Comparison of ENCODE assay signal across 8 mouse cellular contexts in genomic region chr2:27885456-27886147, GRCm38 (mm10). TPM values are rescaled to one million over a fixed set of nuclear protein-coding genes. Genes with fewer than 3 reads are reported as not detected.
DNase-seq lines count a peak whose midpoint lies in the region; ATAC-seq and TF ChIP-seq lines count a peak whose summit lies in the region.

No protein-coding gene starts in this region.

- peak overlapping the region; percentile 93 for H3K4me2 ChIP-seq in forebrain, embryonic 15.5 days (replicated peaks)
- peak overlapping the region; percentile 91 for H3K4me2 ChIP-seq in kidney, postnatal 0 days (ENCODE audit: low read length)
- H3K4me2 ChIP-seq in midbrain, embryonic 12.5 days (replicated peaks), result peak overlapping the region; percentile 95

- peak overlapping the region; percentile 87 for H3K27ac ChIP-seq in gastrocnemius, adult 2 months
- no peak overlapping the region for H3K27ac ChIP-seq in ES-E14 (ENCODE audit: insufficient read depth, low read depth, low read length, poor library complexity, severe bottlenecking)
- H3K27ac ChIP-seq in forebrain, embryonic 15.5 days (replicated peaks), result no peak overlapping the region
- peak overlapping the region; percentile 51; the same call in 1 of the 2 replicates for H3K27ac ChIP-seq in kidney, postnatal 0 days
- H3K27ac ChIP-seq in midbrain, embryonic 12.5 days (replicated peaks), result peak overlapping the region; percentile 72
- no peak overlapping the region for H3K27ac ChIP-seq in cerebellum, adult 2 months (ENCODE audit: insufficient read depth, low read length)

- no peak for TF ChIP-seq POLR2A in cerebellum, adult 2 months (IDR thresholded peaks at IDR 0.05; ENCODE audit: borderline replicate concordance, insufficient read depth, low read length)

- intact Hi-C loops in gastrocnemius, adult 2 months (cut with DNase I), result loop anchor here (2.0 to 10.0 kb wide), 2 partner anchors 113 to 341 kb away; no protein-coding TSS in a partner anchor

- no peaks in the 10 kb centered on the region for H3K36me3 ChIP-seq in ES-E14 (ENCODE audit: control insufficient read depth, insufficient read depth, low read length, poor library complexity, severe bottlenecking)
- H3K36me3 ChIP-seq in forebrain, embryonic 15.5 days, result no peaks in the 10 kb centered on the region
- no peaks in the 10 kb centered on the region for H3K36me3 ChIP-seq in kidney, postnatal 0 days (ENCODE audit: insufficient read depth, low read length)
- H3K36me3 ChIP-seq in midbrain, embryonic 12.5 days, result no peaks in the 10 kb centered on the region

- TF ChIP-seq CTCF in gastrocnemius, adult 2 months (IDR thresholded peaks at IDR 0.05), result no peak
- 0 out of 2 replicates have a peak, but pooled peaks have one; percentile 22 for TF ChIP-seq CTCF in kidney, postnatal 0 days (IDR thresholded peaks at IDR 0.05; ENCODE audit: low read depth)
- TF ChIP-seq CTCF in cerebellum, adult 2 months (IDR thresholded peaks at IDR 0.05; ENCODE audit: borderline replicate concordance, insufficient read depth, low read depth, low read length), result no peak

- H3K9ac ChIP-seq in ES-E14 (ENCODE audit: insufficient read depth, low read depth, low read length, poor library complexity, severe bottlenecking), result peak overlapping the region; percentile 70
- H3K9ac ChIP-seq in forebrain, embryonic 15.5 days (replicated peaks), result peak overlapping the region; percentile 46
- peak overlapping the region; percentile 69 for H3K9ac ChIP-seq in kidney, postnatal 0 days (ENCODE audit: low read depth, low read length)
- peak overlapping the region; percentile 71 for H3K9ac ChIP-seq in midbrain, embryonic 12.5 days (replicated peaks)

- H3K4me1 ChIP-seq in ES-E14 (ENCODE audit: control insufficient read depth in 2 of 2, insufficient read depth in 2 of 2, low read length in 2 of 2, poor library complexity in 1 of 2), result peaks cover 0 to 3% of the 10 kb centered on the region in 2 experiments; a peak in 2 of 4 replicates
- peaks cover 32% of the 10 kb centered on the region for H3K4me1 ChIP-seq in forebrain, embryonic 15.5 days
- peaks cover 15% of the 10 kb centered on the region; the same call in 1 of the 2 replicates for H3K4me1 ChIP-seq in kidney, postnatal 0 days (replicated peaks; ENCODE audit: insufficient read depth, low read length)
- peaks cover 38% of the 10 kb centered on the region for H3K4me1 ChIP-seq in midbrain, embryonic 12.5 days
- no peaks in the 10 kb centered on the region for H3K4me1 ChIP-seq in cerebellum, adult 2 months (ENCODE audit: control insufficient read depth, insufficient read depth, low read length)

- 4% methylated on average over 12 of the region's 12 CpGs for WGBS in forebrain, embryonic 15.5 days
- 13% methylated on average over 12 of the region's 12 CpGs for WGBS in kidney, postnatal 0 days
- WGBS in midbrain, embryonic 12.5 days, result 5% methylated on average over 12 of the region's 12 CpGs
- 41% methylated on average over 12 of the region's 12 CpGs for WGBS in cerebellum, adult 2 months

- peak; percentile 78 for ATAC-seq in forebrain, embryonic 15.5 days (replicated peaks)
- peak; percentile 65; the same call in 1 of the 2 replicates for ATAC-seq in kidney, postnatal 0 days (replicated peaks; ENCODE audit: low FRiP score, low read depth)
- peak; percentile 83 for ATAC-seq in midbrain, embryonic 12.5 days (ENCODE audit: low FRiP score, low read depth)

- H3K4me3 ChIP-seq in gastrocnemius, adult 2 months, result peak overlapping the region; percentile 93
- peak overlapping the region; percentile 75 to 88 for H3K4me3 ChIP-seq in ES-E14 (ENCODE audit: insufficient read depth in 1 of 2, low read depth in 1 of 2, low read length in 2 of 2, poor library complexity in 1 of 2, severe bottlenecking in 1 of 2)
- peak overlapping the region; percentile 49 for H3K4me3 ChIP-seq in forebrain, embryonic 15.5 days
- H3K4me3 ChIP-seq in kidney, postnatal 0 days (replicated peaks; ENCODE audit: low read depth, low read length), result peak overlapping the region; percentile 58
- peak overlapping the region; percentile 64 for H3K4me3 ChIP-seq in midbrain, embryonic 12.5 days
- H3K4me3 ChIP-seq in cerebellum, adult 2 months (replicated peaks; ENCODE audit: insufficient read depth, low read depth, low read length), result no peak overlapping the region

- H3K27me3 ChIP-seq in forebrain, embryonic 15.5 days, result peaks cover 13% of the 10 kb centered on the region; the same call in 1 of the 2 replicates
- no peaks in the 10 kb centered on the region for H3K27me3 ChIP-seq in kidney, postnatal 0 days (ENCODE audit: insufficient read depth, low read length)
- H3K27me3 ChIP-seq in midbrain, embryonic 12.5 days, result peaks cover 49% of the 10 kb centered on the region
- peaks cover 2% of the 10 kb centered on the region; the same call in 1 of the 2 replicates for H3K27me3 ChIP-seq in cerebellum, adult 2 months (ENCODE audit: control insufficient read depth, insufficient read depth, low read length)

- in situ Hi-C loops in ES-E14 (cut with MboI; ENCODE audit: low sequenced_read_pairs in 2 of 2, unreplicated experiment in 2 of 2), result no loop called here

- no peak for DNase-seq in gastrocnemius, adult 2 months
- no peak for DNase-seq in gastrocnemius, postnatal 25 days
- peak; percentile 50 for DNase-seq in ES-E14 (ENCODE audit: low read depth, low spot score)
- peak; percentile 91 for DNase-seq in kidney, postnatal 0 days (ENCODE audit: low spot score)
- no peak for DNase-seq in cerebellum, adult 2 months
- DNase-seq in cerebellum, adult 11-12 months, result no peak

- no peaks in the 10 kb centered on the region for H3K9me3 ChIP-seq in ES-E14 (ENCODE audit: control insufficient read depth, insufficient read depth, low read depth, low read length)
- no peaks in the 10 kb centered on the region for H3K9me3 ChIP-seq in forebrain, embryonic 15.5 days
- no peaks in the 10 kb centered on the region for H3K9me3 ChIP-seq in kidney, postnatal 0 days (replicated peaks; ENCODE audit: low read length)
- H3K9me3 ChIP-seq in midbrain, embryonic 12.5 days, result no peaks in the 10 kb centered on the region

TF ChIP-seq in ES-E14, 5 proteins besides CTCF, POLR2A, EP300 and RAD21:
- TF ChIP-seq ZC3H11A (IDR thresholded peaks at IDR 0.05; ENCODE audit: borderline replicate concordance, low read depth, low read length) (no peak), HCFC1 (IDR thresholded peaks at IDR 0.05; ENCODE audit: borderline replicate concordance, insufficient read depth, low read length) (no peak), MAFK (IDR thresholded peaks at IDR 0.05; ENCODE audit: insufficient read depth, low read depth, low read length) (no peak), ZNF384 (IDR thresholded peaks at IDR 0.05; ENCODE audit: low read depth, low read length) (no peak), CHD2 (IDR thresholded peaks at IDR 0.05; ENCODE audit: low read depth, low read length) (no peak)

RNA-seq across cellular contexts. Expression of gene Col5a1, which starts 0.6 kb away (rescaled TPM):
- 10 to 100 TPM; 15.9 to 20.9 TPM for total RNA-seq in gastrocnemius, adult 2 months (2021)
- 10 to 100 TPM; 52.3 to 77.1 TPM for total RNA-seq in gastrocnemius, postnatal 25 days (2021)
- 27.3 and 42.3 TPM in 2 replicates for total RNA-seq in ES-E14 (2012; rRNA removed)
- polyA plus RNA-seq in forebrain, embryonic 15.5 days (2015; fragmentation: Nextera tagmentation; extraction: Ambion mirVana), result 5.4 and 5.9 TPM in 2 replicates
- 33.2 and 36.5 TPM in 2 replicates for polyA plus RNA-seq in kidney, postnatal 0 days (2015; fragmentation: Nextera tagmentation; extraction: Ambion mirVana)
- polyA plus RNA-seq in midbrain, embryonic 12.5 days (2016; fragmentation: Nextera tagmentation; extraction: Ambion mirVana), result 25.3 and 35.8 TPM in 2 replicates
- 12.9 and 15.3 TPM in 2 replicates for polyA plus RNA-seq in cerebellum, adult 2 months (2012; rRNA removed)

Comparison
In these comparisons a context has a peak if more than half of its experiments do, and no peak if none do; other contexts are left out.
1. DNase-seq: peak in ES-E14 (single experiment) and kidney, postnatal 0 days (single experiment); none in gastrocnemius, adult 2 months (single experiment), gastrocnemius, postnatal 25 days (single experiment), cerebellum, adult 2 months (0 of 2) and cerebellum, adult 11-12 months (single experiment).
2. H3K27ac ChIP-seq: peak in gastrocnemius, adult 2 months (single experiment), kidney, postnatal 0 days (single experiment) and midbrain, embryonic 12.5 days (single experiment); none in ES-E14 (single experiment), forebrain, embryonic 15.5 days (single experiment) and cerebellum, adult 2 months (single experiment).
3. Peak in every context shown above with its lines, with median percentiles within 50 percentile points of each other: H3K9ac ChIP-seq, ATAC-seq and H3K4me2 ChIP-seq.